Mouse (Mus musculus) thymus, postnatal 0 days (tissue): ENCODE results near the gene Rai14. TPM values are rescaled to one million over a fixed set of nuclear protein-coding genes. Genes with fewer than 3 reads are reported as not detected.

Experiments used
- DNase-seq: peaks from one replicate; pipeline ENCODE4 v3.0.0-alpha.2; 2015; ENCODE audit warnings: low spot score
- polyA plus RNA-seq: library from polyadenylated mRNA; unstranded; fragments of >200 nt; fragmentation: Nextera tagmentation; extraction: Ambion mirVana; gene quantifications from 2 replicates; pipeline ENCODE4 v1.2.1, GENCODE M21; 2015

Gene Rai14
- 6.8 and 8.1 TPM in 2 replicates for polyA plus RNA-seq

DNA sequence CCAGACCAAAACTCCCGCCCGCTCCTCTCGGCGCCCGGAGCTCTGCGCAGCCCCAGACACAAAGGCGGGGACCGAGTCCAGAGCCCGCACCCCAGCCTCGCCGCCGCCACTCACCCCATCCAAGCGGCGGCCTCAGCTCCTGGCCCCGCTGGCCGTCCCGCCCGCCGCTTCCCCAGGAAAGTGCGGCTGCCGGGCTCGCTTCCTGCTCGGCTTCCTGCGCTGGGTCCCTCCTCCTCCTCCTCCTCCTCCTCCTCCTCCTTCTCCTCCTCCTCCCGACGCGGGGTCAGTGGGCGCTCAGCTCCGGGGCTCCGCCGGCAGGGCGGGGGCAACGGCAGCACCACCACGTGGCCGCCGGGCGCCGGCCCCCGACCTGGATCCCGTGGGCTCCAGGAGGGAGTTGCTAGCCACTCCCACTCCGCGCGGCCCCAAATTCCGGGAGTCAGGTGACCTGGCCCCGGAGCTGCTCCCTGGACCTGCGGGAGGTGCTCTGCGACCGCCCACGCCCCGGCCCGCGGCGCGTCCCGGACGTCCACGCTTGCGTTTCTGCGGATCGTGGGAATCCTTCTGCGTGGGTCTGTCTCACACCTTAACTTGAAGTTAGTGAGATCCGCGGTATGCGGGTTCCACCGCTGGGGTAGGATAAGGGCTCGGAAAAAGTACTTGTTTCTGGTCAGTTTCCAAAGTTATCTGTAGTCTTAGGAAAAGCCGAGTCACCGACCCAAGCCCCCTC lies at the start of gene Rai14:
Gene Rai14, minus strand, starts transcription at position 216 of the 730 bp plus-strand sequence.
- no peak for DNase-seq

DNA sequence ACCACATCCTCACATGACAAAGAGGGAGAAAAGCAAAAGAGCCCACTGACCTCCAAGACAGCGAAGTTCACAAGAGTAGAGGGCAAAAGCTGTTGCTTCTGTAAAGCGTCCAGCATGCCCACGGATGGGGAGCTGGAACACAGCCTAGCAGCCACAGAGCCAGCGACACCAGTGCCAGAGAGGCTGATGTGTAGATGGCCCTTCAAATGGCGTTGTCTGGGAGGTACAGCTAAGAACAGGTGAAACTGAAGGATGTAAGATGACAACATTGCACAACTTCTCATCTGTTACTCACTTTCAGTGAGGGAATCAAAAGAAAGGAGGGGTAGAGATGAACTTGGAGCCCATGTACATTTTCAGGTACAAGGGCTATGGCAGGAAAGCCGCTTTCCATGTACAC lies 47.0 kb upstream of the Rai14 start:
- no peak for DNase-seq

DNA sequence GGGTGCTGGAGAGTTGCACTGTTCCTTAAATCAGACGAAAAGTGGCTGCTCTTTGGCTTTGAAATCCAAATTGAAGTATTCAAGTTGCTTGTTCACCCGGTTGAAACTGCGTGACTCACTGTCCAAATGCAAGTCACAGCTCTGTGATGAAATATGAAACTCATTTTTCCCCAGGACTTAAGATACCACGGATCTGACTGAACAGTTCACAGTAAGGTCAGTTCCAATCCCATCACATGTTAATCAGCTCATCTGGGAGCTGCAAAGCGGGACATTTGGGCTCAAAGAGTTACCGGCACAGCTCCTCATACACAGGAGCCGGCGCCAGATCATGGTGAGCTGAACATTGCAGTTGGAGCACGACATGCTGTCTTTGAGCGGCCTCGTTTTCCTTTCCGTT lies 45.6 kb upstream of the Rai14 start:
- DNase-seq, result no peak

DNA sequence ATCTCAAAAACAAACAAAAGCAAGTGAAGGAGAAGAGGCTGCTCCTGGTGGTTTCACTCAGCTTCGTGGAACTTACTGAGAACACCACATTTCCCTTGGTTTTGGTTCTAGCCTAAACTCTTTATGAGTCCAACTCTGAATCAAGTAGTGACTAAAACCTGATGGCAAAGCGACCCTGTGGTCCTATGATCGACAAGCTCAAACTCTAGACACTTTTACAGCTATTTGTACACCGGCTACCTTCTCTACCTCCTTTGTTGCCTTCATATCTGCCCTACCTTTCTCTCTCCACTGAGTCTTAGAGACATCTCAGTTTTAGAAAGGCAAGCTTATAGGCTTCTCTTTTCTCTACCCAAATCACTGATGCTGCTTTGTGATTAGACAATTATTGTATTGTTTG lies 45.0 kb upstream of the Rai14 start:
- DNase-seq, result no peak

DNA sequence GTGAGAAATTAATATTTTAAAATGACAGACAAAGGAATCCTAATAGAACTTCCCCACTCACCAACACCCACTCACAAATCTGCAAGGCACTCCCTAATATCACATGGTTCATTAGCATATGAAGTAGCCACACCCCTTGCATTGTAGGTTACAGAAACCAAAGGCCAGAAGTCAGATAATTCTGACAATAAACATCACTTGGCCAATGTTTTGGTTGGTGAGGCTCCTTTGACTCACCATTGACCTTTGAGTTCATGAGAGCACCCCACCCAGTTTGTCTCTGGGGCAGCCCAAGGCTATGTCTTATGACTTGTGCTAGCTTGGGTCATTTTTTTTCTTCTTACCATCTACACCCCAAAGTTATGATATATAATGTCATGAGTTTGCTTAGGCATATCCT lies 44.4 kb upstream of the Rai14 start:
- no peak for DNase-seq

DNA sequence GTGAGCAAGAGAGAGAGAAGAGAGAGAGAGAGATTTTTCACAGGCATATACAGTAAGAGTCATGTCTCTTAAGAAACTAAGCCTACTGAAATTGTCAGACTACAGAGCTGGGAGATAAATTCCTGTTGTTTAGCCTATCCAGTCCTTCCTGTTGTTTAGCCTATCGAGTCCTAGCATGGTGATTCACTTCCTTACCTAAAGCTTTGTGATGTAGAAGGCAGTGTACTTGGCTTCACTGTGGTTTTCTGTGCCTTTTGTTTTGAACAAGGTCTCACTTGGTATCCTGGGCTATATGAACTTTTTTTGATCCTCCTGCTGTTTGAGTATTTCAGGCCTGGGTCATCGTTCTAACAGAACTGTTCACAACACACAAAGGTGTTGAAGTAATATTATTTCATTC lies 36.7 kb upstream of the Rai14 start:
- DNase-seq, result no peak

DNA sequence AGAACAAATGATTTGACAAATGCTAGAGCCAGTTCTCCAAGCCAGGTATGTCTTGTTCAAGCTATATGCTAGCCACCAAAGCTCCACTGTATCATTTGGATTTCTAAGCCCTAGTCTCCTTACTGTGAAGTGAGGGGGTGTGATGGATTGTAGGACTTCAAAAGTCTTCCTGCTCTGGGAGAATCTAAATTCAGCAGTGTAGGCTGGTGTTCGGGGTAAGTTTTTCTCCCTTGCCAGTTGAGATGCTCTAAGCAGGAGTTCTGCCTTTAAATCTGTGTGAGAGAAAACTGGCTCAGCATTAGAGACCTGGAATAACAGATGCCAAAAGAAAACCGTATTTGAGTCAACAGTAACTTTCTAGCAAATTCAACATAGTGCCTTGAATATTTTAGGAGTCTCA lies 35.9 kb upstream of the Rai14 start:
- DNase-seq, result no peak

DNA sequence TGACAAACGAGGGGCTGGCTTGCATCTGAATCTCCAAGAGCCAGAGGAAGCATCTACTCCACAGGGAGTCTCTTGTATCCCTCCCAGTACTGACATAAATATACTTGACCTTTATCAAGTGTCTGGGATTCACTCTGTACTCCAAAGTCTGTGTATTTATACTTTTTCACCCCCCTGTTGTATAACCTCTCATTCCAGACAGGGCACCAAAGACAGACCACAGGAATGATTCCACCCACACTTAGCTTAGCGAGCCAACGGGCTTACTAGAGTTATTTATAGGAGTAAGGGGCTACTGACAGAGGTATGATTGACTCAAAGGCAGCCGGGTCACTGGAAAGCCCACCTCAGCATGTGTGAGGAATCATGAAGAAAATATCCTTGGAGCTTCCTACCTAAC lies 35.3 kb upstream of the Rai14 start:
- DNase-seq, result no peak

DNA sequence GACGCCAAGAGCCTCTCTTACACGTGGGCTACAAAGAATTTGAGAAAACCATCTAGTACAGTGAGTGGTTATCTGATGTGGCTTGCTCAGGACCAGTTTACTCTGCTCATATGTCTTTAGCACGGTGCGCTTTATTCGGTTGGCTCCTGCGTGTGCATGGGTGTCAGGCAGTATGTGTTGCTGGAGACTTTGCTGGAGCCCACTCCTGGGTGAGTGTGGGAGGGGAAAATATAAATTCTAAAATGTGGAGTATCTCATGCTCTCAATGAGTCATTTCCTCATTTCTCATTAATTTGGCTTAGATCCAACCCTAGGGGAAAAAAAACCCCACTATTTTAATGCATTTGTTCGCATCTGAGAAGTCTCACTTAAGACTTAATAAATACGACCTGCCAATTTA lies 33.2 kb upstream of the Rai14 start:
- no peak for DNase-seq

DNA sequence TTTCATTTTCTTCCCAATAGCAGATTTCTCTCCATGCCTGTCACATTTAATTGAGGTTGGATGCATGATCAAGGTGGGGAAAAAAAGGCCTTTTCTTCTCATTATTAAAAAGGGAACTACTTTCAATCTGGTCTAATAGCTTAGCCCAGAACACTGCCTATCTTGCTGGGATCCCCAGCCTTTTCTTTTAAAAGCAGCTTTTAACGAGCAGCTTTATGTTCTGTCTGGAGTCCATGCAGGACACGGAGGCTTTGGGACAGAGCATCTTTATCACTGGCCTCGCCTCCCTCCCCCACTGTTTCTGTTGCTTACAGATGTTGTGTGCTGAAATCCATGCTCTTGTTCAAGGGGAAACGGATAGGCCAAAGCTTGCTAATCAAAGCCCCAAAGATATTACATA lies 32.8 kb upstream of the Rai14 start:
- DNase-seq, result no peak

DNA sequence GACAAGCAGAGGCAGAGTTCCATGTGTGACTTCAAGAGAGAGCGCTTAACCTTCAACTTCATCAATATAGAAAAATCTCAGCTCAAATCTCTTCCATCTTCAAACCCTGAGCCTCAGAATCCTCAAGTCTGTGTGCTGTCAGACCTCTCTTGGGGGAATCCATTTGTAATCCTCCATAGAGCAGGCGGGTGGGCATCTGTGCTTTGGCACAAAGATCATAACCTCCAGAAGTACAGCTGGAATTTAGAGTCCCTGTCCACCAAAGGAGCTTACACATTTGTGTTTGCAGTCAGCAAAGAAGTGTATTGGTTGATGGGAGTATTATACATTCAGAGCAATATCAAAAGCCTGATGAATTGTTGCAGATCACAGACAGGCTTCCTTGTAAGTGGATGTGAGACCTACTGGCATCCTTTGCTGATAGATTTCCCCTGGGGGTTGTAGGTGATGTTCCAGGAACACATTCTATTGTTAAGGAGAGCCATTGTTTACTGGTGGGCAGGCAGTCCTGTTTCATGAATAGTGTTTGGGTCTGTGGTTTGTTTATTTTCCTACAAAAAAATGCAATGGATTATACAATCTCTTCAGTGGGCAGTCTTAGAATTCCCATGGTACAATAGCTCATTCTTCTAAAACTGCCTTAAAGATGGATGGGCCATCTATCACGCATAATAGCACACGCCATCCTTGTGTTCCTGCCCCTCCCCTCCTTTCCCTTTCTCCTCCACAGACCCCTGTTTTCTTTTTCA lies 32.1 kb upstream of the Rai14 start:
- DNase-seq, result no peak

DNA sequence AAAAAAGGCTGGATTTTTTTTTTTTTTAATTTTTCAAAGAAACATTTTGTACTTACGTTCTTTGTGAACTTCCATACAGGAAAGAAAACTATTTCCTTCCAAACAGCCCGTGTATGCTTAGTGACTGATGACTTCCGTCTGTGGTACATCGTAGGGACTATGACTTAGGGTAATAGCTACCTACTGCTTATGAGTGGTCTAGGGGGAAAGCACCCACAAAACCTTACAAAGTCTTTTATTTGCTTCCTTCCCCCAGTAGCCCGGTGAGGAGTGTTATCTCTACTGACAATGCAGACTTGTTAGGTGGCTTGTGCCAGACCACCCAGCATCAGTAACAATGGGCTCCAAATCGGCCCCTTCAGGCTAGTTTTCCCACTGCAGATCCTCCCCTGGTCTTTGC lies 28.0 kb upstream of the Rai14 start:
- no peak for DNase-seq

DNA sequence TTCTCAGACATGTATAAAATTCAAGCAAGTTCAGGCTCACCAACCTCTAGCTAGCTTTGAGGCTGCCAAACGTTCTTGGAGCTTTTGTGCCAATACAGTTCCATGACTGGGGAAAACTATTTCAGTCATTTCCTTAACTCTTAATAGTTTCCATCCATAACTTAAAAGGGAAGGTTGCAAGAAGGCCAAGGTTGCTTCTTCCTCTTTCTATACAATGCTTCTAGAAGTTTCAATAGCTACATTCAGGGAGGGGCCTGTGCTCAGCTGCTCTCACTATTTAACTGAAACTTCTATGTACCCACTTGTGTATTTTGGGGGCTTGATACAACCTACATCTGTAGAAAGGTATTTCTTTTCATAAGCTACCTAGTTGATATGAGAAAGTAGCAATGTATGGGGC lies 24.9 kb upstream of the Rai14 start:
- DNase-seq, result no peak

DNA sequence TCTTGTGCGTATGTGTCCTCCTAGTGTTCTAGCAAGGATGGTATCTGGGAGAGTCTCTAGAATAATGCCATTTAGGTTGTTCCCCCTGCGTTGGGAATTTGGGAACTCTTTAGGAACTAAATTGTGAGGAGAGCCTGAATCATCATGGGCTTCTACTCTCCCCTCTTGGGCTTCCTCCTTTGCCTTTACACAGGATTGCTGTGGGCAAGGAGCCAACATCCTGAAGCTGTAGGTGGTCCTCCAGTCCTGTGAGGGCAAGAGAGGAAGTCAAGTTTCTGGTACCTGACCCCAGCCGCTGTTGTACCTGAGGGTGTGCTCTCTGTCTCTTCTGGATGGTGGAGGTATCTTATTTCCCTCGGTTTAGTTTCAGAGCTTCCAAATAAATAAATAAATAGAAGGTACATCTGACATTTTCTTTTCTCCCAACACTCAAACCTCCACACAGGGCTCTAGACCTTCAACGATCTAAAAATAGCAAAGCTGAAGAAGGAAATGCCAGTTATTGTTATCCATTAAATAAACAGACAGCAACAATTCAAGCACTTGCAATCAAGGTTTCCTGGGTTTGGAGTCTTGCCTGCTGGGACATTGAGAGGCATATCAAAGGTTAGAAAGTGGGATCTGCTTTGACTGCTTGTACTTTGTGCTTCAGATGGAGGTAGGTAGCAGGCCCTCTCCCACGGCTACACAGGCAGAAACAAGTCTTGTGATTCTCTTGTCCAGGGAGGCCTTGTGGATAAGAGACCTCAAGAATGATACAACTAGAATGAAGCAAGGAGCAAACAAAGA lies 24.1 kb upstream of the Rai14 start:
- no peak for DNase-seq

DNA sequence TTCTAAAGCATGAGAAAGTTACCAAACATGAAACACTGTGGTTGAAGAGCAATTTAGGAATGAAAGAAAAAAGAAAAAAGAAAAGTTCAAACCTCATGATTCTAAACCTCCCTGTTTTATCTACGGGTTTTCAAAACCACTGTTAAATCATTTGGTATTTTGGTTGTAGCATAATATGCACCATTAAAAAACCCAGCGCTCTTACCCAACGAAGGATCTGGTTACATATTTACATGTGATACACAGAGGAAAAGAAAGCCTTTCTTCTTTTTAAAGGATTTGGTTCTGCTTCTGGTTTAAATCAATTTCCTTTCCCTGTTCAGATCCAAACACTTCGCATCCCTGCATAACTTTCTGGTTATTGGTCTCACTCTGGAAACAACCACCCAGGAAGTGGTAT lies 21.5 kb upstream of the Rai14 start:
- DNase-seq, result no peak

DNA sequence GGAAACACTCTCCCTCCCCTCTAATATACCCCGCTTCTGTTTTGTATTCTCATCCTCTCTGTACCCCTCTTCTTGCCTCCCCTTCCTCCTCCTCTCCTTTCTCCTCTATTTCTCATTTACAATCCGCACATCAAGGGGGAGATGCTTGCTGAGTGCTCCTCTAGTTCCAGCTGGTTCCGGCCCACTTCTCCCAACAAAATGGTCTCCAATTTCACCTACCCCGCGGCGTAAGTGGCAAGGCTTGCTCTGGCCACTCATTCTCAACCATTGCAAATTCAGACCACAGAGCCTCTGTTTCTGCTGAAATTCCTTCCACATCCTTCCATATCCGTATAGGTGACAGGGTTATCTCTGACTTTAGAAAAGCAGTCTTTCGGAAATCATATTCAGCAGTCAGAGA lies 20.8 kb upstream of the Rai14 start:
- DNase-seq, result no peak

DNA sequence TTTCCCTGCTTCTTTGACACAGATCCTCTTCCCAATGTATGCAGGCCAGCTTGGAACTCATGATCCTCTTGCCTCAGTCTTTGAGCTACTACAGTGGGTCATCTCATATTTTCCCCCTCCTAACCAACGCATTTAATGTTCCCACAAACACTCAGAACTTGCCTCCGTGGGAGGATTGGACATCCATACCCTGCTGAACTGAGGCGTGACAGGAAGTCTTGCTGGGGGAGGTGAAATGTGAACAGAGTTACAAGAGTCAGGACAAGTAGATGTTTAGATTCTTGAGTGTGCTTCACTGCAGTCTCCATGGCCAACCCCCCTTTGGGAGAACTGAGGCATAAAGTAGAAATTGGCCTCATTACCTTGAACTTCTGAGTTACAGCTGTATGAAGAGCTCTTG lies 17.0 kb upstream of the Rai14 start:
- DNase-seq, result no peak

DNA sequence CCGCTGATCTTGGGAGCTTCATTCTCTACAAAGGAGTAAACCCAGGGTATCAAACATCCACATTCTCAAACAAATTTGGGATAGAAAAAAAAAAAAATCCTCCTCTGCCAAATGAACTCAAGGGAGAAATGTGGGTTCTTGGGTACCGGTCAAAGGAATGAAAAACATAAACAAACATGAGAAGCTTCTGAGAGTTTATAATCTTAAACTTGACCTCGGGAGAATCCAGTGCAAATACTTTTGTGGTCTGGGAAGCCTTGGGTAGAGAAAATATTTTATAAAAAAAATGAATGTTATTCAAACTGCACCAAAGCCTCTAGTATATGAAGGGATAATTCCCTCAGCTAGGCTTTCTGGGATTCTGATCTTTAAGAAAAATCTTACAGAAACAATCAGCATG lies 11.8 kb upstream of the Rai14 start:
- no peak for DNase-seq

DNA sequence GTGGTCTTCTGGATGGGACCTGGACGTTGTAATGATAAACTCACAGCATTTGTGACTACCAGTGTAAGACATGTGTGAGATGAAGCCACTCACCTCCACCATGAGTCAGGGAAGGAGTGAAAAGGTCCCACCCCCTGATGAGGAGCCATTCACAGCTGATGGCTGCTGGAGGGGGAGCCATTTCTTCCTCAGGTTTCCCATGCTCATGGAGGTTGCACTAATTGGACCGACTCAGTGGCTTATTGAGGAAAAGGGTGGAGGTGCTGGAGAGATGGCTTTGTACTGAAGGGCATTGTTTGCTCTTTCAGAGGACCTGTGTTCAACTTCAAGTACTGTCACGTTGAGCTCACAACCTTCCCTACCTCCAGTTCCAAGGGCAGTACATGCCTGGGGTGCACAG lies 10.4 kb upstream of the Rai14 start:
- no peak for DNase-seq

DNA sequence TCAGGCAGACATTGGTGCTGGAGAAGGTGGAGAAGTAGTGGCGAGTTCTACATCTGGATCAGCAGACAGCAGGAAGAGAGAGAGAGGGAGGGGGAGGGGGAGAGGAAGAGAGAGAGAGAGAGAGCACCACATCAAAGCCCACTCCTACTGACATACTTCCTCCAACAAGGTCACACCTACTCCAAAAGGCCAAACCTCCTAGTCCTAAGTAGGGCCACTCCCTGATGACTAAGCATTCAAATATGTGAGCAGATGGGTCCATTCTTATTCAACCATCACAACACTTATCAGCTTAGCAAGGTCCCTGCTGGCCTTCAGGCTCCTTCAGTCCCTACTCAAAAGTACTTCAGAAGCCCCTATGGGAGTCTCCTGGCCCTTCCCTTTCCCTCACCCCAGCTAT lies 9.1 kb upstream of the Rai14 start:
- DNase-seq, result peak; percentile 33

DNA sequence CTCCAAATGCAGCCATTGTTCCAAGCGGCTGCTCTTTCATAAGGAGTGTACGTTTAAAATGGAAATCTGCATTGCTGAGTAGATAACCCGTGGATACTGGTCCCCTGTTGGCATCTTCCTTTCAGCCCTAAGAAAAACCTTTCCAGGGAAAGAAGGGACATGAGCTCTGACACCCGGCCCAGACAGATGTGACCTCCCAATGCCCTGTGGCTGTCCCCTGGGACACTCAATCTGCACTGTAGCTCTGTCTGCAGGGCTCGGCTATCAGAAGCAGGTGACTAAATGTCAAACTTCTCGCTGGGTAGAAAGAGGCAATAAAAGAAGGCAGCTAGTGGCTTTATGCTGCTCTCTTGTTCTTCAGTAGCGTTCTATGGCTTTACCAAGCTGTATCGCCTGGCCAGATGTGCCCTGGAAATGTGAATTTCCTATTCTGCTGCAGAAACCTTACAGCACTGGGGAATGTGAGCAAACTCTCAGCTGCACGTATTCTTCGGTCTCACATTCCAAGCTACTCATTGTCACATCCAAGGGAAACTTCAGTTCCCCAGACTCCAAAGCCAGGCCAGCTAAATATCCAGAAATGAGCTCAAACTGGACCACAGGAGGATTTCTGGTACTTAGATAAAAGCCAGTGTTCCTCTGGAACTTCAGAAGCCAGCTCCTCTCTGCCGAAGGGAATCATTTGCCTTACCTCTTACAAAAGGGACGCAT lies 8.4 kb upstream of the Rai14 start:
- no peak for DNase-seq
